Mouse (Mus musculus): ENCODE results near the gene St5.

Gene St5

DNA sequence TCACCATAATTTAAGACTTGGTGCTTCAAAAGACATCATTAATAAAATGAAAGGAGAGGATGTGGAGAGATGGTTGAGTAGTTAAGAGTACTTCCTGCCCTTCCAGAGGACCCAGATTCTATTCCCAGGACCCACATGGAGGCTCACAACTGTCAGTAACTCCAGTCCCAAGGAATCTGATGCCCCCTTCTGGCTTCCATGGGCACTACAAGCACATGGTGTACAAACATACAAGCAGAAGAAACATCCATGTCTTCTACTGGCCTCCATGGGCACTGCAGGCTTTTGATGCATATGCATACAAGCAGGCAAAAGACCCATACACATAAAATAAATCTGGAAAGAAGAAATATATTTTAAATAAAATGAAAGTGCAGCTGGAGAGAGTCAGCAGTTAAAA is 3.2 kb downstream of the St5 start:
- DNase-seq (ENCODE audit: low spot score), result no peak

DNA sequence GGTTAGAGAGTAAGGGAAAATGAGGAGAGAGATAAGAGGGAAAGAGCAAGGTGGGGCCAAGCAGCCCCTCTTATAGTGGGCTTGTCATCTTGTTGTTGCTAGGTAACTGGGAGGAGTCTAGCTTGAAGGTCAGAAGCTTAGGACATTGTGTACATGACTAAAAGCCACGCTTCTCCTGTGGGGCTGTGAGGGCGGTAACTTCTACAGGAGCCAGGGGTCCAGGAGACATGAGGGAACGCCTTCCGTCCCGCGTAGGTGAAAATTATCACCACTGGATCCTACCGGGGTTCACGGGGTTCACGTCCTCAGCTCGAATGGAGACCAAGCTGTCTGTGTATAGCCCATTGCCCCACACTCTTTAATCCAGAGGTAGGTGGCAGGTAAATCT is 8.1 kb downstream of the St5 start:
- DNase-seq (ENCODE audit: low spot score), result no peak

DNA sequence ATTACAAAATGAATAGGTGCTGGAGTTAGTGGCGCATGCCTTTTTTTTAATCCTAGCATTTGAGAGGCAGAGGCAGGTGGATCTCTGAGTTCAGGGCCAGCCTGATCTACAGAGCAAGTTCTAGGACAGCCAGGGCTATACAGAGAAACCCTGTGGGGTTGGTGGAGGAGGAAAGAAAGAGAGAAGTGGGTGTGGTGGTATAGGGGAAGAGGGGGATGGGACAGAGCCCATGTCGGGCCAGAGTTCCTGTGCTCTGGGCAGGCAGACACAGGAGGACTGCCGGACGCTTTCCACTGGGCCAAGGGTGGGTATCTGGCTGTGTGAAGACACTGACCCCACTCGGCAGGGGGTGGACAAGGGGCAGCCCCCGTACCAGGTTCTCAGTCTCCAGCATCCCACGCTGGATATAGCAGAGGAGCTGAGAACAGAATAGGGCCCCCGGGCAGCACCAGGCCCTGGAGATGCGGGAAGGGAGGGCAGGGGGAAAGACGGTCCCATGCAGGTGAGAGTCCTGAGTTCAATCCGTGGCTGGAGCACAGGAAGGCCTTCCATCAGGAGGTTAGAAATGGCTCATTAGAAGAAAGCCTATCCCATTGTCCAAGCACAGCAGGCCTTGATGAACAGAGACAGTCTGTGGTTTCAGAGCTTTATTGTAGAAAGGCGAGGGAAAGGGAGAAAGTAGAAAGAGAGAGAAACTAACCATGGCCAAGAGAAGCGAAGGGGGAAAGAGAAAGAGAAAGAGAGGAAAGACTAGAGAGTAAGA is 8.6 kb downstream of the St5 start:
- no peak for DNase-seq (ENCODE audit: low spot score)

DNA sequence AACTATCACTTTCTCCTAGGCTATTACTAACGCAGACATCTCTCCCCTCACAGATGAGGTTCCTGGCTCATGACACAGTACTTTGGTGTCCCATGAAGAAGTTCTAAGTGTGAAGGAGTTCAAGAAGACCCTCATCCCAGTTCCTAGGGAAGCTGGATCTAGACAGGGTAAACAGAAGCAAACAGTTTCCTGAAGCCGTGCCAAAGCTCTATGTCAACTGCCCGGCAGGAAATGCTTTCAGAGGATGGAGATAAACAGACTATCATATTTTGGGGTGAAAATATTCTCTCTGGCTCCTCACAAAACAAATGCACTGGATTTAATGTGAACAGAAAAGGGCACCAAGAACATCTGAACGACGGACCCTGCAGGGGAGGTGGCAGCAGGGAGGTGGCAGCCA is 12.4 kb downstream of the St5 start:
- no peak for DNase-seq (ENCODE audit: low spot score)

DNA sequence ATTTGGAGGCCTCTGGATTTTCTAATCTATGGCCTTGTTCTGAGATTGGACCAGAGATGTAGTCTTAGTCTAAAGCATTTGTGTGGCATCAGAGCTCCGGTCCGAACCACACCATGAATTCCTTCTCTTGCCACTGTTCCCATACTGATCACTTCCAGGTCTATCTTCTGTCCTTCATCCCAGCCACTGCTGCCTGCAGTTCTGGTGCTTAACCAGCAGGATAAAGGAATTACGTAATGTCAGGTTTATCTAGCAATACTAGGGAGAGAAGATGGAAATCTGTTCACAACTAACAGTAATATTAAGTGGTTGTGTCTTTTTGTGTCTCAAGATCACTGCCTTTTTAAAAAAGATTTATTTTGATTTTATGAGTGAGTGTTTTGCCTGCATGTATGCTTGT is 13.3 kb downstream of the St5 start:
- no peak for DNase-seq (ENCODE audit: low spot score)

DNA sequence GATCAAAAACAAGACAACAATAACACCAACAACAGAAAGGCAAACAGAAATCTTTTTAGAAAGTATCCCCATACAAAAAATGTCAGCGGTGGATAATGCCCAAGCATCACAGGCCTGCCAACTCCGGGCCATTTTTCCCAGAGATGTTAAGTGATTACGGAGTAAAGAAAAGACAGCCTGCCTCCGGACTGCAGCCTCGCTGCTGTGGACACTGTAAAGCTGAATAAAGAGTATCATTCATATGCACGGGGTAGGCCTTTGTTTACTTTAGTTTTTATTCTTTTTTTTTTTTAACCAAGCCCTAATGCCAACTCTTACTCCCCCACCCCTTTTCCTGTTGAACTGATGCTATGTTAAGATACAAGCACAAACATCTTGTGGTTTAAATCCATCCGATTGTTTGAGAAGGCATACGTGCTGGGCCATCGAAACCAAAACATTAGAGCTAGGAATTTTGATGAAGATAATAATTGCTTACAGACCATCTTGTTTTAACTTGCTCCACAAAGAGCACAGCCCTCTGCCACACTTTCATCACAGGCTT is 16.7 kb downstream of the St5 start:
- DNase-seq (ENCODE audit: low spot score), result no peak

DNA sequence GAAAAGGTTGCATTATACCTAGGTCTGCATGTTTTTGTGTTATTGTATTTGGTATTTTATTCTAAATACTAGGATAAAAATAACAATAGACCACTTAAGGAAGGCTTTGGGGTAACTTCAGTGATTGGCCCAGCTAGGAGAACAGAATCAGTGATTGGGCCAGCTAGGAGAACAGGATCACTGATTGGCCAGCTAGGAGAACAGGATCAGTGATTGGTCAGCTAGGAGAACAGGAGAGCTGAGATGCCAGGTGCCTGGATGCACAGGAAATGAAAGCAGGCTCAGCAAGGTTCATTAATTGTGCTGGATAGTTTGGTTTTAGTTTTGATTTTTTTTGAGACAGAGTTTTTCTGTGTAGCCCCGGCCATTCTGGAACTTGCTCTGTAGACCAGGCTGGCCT is 22.5 kb downstream of the St5 start:
- no peak for DNase-seq (ENCODE audit: low spot score)

DNA sequence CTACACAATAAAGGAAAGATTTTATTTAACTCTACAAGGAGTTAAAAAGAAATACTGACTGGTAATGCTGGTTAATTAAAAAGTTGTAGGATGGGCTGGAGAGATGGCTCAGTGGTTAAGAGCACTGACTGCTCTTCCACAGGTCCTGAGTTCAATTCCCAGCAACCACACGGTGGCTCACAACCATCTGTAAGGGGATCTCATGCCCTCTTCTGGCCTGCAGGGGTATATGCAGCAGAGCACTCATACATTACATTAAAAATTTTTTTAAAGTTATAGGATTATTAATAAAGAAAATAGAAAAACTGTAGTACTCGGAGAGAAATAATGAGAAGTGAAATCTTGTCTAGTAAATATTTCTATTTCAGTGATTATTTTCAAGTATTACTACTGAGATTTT is 23.1 kb downstream of the St5 start:
- DNase-seq (ENCODE audit: low spot score), result no peak

DNA sequence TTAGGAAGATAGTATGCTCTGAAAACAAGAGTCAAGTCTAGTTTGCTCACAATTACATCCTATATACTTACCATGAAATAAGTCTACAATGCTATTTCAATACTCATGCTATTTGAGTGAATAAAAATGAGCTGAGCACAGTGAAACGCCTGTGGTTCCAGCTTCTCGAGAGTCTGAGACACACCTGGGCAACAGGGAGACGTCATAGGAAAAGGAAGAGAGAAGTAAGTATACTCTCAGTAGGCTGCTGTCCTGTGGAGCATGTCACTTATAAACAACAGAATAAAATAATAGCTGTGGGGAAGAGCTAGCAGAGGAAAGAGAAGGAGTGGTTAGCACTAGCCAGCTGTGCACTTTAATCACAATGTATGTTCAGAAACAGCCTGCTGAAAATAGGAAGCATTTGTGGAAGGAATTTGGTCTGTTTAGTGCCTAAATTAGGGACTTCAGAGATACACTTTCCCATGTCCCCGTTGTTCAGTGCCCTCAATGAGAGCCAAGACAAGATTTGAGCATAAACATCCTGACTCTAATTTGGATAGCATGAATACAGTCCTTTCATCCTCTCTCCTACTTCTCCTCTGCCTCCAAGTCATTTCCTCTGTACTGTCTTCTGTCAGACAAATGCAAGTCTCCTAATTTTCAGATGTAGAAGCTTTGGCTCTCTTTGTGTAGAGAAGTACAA is 28.3 kb downstream of the St5 start:
- no peak for DNase-seq (ENCODE audit: low spot score)

DNA sequence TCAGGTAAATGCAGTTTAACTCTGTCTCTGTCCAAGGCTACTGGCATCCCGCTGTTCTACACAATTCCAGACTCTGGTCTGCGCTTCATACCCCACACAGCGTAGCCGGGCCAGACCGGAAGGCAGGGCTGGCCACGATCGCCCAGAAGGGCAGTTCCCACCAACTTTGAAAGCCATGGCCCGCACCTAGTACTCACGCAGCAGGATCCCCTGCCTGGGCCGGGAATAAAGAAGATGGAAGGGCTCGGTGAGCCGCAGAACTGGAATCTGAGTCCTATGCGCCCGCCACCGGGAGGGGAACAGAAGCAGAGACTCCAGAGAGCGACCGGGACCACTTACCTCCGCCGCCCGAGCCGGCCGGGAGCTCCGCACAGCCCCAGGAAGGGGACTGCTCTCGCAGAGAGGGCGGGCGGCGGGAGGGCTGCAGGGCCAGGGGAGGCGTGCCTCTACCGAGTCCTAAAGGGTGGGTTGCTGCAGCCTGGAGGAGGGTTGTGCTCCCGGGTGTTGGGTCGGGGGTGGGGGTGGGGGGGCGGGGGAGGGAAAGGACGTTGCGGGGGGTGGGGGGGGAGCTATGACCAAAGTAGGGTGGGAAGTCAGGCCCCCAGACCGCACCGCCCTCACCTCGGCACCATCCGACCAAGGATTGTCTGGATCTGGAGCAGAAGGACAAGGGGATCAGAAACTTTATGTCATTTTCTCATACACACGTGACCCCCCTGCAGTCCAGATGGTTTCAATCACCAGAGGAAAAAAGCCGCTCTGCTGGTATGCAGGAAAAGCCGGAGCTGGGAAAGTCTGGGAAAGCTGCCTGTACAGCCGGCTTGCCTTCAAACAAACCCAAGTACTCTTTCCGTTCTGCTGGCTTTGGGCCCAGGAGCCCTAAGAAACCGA is 31.6 kb downstream of the St5 start:
- DNase-seq (ENCODE audit: low spot score), result peak; percentile 87

DNA sequence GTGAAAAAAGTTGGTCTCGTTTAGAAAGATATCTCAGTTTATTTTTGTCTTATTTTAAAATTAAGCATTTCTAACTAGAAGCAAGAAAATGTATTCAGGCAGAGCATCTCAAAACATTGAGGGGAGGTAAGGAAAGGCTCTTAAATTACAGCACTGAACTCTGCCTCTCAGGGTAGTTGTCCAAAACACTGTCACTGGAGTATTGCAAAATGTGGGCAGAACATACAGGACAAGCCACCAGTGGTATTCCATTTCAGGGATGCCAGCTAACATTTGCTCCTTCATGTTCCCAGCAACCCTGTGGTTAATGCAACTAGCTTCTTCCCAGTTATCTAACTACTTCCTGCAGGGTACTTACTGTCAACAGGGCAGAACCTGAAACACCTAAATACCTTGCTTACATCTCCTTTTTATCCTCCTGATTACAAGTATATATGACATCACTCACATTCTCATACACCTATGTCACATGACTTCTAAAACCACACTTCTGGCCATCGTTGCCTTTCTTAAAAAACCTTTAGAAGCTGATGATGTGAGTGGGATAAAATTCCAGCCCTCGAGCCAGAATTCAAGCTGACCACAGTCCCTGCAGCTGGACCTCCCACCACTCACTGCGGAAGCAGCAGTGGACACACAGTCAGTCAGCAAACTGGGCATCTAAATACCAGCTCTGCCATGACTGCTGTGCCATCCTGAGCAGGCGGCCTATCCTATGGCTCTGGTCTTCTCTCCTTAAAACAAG is 33.8 kb downstream of the St5 start:
- DNase-seq (ENCODE audit: low spot score), result no peak

DNA sequence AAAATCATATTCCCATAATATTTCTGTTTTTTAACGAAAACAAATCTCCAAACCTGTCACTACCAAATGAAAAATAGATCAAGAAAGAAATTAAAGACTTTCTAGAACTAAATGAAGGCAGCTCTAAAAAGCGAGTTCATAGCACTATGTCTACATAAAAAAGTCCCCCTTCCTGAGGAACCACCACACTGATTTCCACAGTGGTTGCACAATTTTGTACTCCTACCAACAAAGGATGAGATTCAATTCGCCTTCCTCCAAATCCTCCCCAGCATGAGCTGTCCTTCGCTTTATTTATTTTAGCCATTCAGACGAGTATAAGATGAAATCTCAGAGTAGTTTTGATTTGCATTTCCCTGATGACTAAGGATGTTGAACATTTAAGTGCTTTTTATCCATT is 36.7 kb downstream of the St5 start:
- DNase-seq (ENCODE audit: low spot score), result no peak

DNA sequence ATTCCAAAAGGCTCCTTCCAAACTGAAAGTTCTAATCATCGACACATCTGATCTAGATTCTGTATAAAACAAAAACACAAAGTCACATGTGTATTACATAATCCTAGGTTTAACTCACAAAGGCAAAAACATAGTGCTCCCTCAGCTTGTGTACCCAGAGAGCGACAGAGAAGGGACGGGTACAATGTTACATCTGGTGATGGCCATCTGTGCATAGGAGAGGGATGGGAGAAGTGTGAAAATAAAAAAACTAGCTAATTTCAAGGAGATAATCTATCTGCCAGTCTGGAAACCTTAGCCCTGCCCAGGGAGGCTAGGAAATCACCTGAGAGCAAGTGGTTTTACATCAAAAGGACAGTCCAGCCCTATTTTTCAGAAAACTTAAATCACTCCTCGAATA is 40.8 kb downstream of the St5 start:
- no peak for DNase-seq (ENCODE audit: low spot score)

DNA sequence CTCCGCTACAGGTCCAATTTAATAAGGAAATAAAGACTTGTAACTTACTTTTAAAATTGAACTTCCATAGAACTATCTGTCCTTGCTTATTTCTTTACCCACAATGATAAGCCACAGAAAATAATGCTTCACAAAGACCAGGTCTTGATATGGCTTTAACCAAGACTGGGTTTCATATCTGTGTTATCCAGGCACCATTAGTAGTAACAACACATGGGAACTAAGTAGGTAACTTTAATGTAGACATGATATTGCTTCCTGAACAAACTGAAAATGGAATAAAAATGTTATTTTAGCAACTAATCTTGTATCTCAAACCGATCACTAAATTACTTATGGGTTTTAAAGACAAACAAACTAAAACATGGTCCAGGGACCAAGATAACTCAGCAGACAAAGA is 44.1 kb downstream of the St5 start:
- DNase-seq (ENCODE audit: low spot score), result no peak

DNA sequence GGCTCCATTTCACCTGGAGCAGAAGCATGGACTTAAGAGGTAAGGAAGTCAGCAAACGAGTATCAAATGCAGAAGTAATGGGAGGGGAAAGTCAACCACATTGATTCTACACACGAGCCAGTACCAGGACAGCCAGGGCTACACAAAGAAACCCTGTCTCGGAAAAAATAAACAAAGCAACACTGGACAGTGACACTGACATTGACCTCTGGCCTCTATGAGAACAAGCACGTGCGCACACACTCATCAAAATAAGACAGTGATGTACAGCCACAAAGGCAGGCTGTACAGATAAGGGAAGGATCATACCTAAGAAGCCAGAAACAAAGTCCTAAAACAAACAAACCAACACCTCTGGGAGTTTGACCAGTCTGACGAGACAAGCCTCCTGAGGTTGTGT is 45.5 kb downstream of the St5 start:
- no peak for DNase-seq (ENCODE audit: low spot score)

DNA sequence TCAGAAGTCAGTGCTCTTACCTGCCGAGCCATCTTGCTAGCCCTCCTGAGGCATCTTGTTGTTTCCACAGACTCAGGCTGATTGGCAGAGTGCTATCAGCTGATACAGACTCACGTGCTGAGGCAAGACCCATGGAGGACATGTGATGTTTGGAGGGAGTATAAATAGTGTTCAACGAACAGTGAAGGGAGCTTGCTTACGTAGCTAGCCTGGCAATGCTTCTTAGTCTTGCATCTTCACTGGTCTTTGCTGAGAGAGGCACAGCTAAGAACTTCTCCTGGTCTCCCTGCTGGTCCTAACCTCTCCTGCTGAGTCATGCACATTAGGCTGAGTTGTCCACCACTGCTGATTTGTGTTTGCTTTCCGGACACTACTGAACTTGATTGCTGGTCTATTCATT is 48.5 kb downstream of the St5 start:
- no peak for DNase-seq (ENCODE audit: low spot score)

DNA sequence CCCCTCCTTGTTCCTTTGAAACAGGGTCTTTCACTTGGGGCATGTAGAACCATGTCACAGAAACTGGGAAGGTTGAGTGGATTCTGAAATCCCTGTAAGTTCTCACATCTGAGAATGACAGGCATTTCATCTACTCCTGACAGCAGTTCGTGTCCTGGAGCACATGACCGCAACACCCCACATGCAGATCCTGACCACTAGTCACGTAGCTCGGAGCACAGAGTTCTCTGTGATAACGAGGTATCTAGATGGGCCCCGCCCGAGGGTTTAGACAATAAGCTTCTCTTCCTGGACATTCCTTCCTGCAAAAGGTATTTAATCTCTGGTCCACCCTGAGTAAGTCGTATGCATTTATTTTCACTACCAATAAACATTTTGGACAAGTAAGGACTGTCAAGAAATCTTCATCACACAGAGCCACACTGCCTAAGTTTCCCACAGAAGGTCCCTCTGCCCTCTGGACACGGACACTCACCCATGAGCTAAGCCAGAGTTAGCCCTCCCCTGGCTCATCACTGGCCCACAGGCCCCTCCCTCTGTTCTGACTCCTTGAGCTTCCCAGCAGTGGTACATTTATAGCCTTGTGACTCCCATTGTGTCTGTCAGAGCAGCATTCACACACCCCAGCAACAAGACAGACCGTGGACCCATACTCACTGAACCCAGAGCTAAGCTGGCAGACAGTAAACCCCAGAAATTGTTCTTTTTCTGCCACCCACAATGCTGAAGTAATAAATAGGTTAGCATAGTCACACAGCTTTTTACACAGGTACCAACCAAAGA is 54.4 kb downstream of the St5 start:
- no peak for DNase-seq (ENCODE audit: low spot score)

DNA sequence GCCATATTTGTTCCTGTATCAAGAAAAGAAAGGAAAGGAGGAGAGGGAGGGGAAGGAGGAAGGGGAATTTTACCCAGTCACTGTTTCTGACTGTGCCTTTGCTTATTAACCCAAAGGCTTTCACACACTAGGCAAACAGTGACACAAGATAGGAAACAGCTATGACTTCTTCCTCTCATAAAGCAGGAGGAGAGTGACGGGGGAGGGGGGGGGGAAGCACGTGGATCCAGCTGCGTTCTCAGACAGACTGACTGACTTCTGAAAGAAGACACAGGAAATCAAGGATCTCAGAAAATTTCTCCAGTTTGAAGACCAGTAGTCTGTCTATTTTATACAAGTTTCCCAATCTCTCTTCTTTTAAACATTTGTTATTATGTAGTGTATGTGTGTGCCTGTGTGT is 56.8 kb downstream of the St5 start:
- no peak for DNase-seq (ENCODE audit: low spot score)

DNA sequence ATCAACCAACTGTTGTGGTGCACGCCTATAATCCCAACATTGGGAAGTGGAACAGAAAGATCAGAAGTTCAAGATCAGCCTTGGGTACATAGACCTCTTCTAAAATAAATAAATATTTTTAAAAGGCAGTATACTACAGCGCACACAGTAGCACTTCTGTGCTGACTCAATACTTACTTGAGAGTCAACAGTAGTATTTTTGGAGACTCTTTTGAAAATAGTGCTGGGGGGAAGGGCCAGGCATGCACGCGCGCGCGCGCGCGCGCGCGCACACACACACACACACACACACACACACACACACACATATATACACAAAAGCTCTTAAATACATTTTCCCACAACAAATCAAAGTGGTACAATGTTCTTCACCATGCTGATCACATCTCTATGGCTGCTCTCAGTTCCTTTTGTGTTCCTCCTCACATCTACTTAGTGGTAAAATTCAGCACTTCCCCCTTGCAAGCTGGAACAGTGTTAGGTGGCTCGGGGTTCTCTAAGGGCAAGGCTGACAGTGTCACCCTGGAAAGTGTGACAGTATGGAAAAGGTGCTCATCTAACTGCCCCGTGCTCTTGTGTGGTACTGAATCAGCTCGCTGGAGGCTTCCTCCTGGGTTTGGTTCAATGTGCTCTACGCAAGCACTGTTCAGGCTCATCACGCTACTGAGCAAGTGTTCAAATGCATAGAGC is 60.0 kb downstream of the St5 start:
- no peak for DNase-seq (ENCODE audit: low spot score)

DNA sequence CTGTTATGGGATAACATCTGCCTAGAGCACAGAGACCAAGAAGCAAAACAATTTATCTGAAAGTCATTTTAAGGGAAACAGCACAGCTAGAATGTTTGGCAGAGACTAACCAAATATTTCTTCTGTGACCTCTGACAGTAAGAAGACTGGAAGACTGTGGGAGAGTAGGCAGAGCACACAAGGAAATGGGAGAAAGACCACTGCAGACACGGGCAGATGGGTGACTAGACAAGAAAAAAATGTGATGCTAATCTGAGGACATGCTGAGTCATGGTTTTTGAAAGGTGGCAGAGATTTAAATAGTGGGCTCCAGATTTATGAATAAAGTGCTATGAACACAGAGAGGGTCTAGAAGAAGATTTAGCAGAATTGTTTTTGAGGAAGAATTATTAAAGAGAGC is 61.4 kb downstream of the St5 start:
- no peak for DNase-seq (ENCODE audit: low spot score)

DNA sequence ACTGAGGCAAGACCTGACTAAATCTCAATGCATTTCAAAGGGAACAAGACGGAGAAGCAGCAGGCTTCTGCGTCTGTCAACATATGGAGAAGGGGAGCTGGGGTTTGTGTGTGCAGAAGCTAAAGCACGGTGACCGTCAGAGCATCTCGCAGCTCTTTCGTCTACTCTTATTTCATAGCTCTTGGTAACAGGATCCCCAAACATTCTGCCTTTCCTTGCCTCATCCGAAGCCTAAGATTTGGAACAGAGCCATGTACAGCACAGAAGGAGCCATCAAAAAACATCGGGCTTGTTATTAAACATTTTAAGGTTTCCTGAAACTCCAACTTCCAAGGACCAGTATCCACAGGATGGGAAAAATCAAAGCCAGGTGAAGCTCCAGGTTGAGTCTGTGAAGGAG is 62.3 kb downstream of the St5 start:
- no peak for DNase-seq (ENCODE audit: low spot score)
